Mouse (Mus musculus): ENCODE measurements around the gene Tbc1d2. TPM values are rescaled to one million over a fixed set of nuclear protein-coding genes. Genes with fewer than 3 reads are reported as not detected.
A peak's percentile ranks its signal among the peaks of the same experiment; 100 is the strongest.

Gene Tbc1d2
- polyA plus RNA-seq, 1 experiment from 2014 or later: 3.5 TPM

DNA sequence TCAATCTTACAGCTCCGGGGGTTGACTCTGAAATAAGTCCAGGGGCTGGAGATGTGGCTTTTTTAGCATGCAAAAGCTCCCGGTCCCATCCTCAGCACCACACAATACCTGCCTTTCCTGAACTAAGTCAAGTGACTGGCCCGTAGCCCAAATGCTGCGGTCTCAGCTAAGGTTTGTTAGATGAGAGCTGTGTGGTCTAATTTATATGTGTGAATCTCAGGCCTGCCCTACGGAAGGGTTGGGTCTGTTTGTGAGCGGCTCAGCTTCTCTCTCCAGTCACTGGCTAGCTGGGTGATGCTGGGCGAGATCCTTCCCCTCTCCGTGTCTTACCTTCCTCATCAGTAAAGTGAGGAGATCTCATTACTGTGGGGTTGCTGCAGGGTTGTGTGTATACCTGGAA lies 81.8 kb downstream of the Tbc1d2 start:
- WGBS: 89% methylated on average over 8 of the region's 8 CpGs

DNA sequence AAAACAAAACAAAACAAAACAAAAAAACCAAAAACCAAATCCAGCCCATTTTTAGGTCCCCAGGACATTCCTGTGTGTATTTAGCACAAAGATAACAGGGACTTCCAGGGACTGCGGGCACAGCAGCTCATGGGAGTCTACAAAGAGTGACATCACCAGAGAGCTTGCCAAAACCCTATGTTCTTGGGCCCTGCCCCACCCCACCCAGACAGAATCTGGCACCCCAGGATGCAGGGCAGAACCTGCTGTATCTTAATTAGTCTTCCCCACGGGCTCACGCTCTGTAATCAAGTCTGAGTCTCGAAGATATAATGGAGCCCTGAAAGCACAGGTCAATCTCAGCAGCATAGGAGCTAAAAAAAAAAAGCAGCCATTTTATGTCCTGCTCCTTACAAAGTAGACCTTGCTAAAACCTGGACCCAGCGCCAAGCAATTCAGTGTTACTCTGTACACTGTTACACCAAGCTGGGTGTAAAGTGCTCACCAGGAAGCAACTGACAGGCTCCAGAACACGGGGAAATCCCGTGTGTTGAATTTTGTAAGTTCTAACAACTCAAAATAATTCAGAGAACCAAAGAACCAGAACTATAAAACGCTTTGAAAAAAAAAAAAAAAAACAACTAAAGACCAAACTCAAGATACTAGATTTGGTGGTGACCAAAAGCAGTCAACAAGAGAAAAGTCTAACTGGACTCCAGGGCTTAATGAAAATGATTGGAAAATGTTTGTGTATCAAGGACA lies 82.9 kb downstream of the Tbc1d2 start:
- Histone ChIP-seq H3K36me3 (ENCODE audit: insufficient read depth) (no peaks in the 10 kb centered on the region), H3K4me3 (ENCODE audit: low read depth, low read length) (no peak overlapping the region), H3K27ac (ENCODE audit: low read depth) (no peak overlapping the region), H3K4me1 (ENCODE audit: insufficient read depth) (no peaks in the 10 kb centered on the region), H3K9ac (no peak overlapping the region), H3K27me3 (ENCODE audit: insufficient read depth, low read length) (no peaks in the 10 kb centered on the region), H3K9me3 (ENCODE audit: low read depth, low read length) (no peaks in the 10 kb centered on the region), H3K4me2 (no peak overlapping the region)
- 70% methylated on average over 8 of the region's 8 CpGs for WGBS
- no peak for ATAC-seq (ENCODE audit: insufficient read depth)
- no peak for TF ChIP-seq CTCF (IDR thresholded peaks at IDR 0.05; ENCODE audit: low read depth)
- no peak for DNase-seq

More for the DNA sequence above, 81.8 kb downstream of the Tbc1d2 start:
- Histone ChIP-seq H3K36me3 (ENCODE audit: insufficient read depth) (no peaks in the 10 kb centered on the region), H3K9me3 (ENCODE audit: low read depth, low read length) (no peaks in the 10 kb centered on the region), H3K27ac (ENCODE audit: low read depth) (no peak overlapping the region), H3K4me2 (no peak overlapping the region), H3K4me3 (ENCODE audit: low read depth, low read length) (no peak overlapping the region), H3K4me1 (ENCODE audit: insufficient read depth) (no peaks in the 10 kb centered on the region), H3K9ac (no peak overlapping the region), H3K27me3 (ENCODE audit: insufficient read depth, low read length) (no peaks in the 10 kb centered on the region)
- TF ChIP-seq CTCF (IDR thresholded peaks at IDR 0.05; ENCODE audit: low read depth): no peak
- no peak for ATAC-seq (ENCODE audit: insufficient read depth)
- no peak for DNase-seq

DNA sequence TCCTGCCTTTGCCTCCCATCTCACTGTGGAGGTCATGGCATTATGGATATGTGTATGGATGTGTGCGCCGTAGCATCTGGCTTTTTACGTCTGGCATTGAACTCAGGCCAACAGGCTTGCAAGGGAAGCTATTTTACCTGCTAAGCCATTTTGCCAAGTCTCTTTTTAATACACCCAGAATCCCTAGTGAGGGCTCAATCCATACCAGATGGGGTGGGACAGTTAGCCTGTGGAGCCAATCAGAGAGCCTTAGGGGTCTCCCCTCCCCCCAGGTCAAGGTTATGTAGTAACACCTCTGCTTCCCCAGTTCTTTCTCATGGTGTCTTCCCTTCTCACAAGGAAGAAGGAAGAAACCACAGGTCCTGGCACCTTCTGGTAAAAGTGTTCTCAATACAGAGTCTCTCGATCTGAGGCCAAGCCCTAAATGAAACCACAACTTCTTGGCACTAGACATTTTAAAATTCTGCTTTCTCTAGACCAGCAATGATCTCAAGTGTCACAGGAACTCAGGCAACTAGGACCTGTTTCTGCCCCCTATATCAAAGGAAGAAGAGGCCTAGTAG lies 84.5 kb downstream of the Tbc1d2 start:
- no peak for ATAC-seq (ENCODE audit: insufficient read depth)
- H3K4me3 ChIP-seq (ENCODE audit: low read depth, low read length): no peak overlapping the region
- H3K9me3 ChIP-seq (ENCODE audit: low read depth, low read length): no peaks in the 10 kb centered on the region
- WGBS: 92% methylated on average over 4 of the region's 4 CpGs
- no peak overlapping the region for H3K9ac ChIP-seq
- no peak overlapping the region for H3K27ac ChIP-seq (ENCODE audit: low read depth)
- H3K4me2 ChIP-seq: no peak overlapping the region
- no peak for TF ChIP-seq CTCF (IDR thresholded peaks at IDR 0.05; ENCODE audit: low read depth)
- no peak for DNase-seq
- H3K27me3 ChIP-seq (ENCODE audit: insufficient read depth, low read length): no peaks in the 10 kb centered on the region
- no peaks in the 10 kb centered on the region for H3K36me3 ChIP-seq (ENCODE audit: insufficient read depth)
- no peaks in the 10 kb centered on the region for H3K4me1 ChIP-seq (ENCODE audit: insufficient read depth)

DNA sequence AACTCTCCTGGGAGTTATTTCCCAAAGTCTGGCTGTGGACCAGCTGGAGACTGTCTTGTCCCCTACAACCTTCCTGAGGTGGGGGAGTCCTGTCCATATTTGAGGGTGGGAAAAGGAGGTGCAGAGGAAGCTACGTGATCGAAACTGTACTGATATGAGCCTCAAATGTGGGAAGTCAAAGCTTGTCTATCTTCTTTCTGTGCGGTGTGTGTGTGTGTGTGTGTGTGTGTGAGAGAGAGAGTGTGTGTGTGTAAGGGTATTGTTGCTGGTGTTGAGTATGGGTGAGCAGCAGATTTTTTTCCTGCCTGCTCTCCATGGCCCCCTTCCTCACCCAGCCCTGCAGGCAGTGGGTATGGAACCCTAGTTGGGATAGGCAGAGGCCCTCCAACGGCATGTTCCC lies 85.8 kb downstream of the Tbc1d2 start:
- Histone ChIP-seq H3K27ac (ENCODE audit: low read depth) (no peak overlapping the region), H3K4me1 (ENCODE audit: insufficient read depth) (no peaks in the 10 kb centered on the region), H3K9ac (no peak overlapping the region), H3K4me2 (no peak overlapping the region), H3K4me3 (ENCODE audit: low read depth, low read length) (no peak overlapping the region), H3K27me3 (ENCODE audit: insufficient read depth, low read length) (no peaks in the 10 kb centered on the region), H3K9me3 (ENCODE audit: low read depth, low read length) (no peaks in the 10 kb centered on the region), H3K36me3 (ENCODE audit: insufficient read depth) (no peaks in the 10 kb centered on the region)
- no peak for ATAC-seq (ENCODE audit: insufficient read depth)
- DNase-seq: no peak
- WGBS: 83% methylated on average over 4 of the region's 4 CpGs
- no peak for TF ChIP-seq CTCF (IDR thresholded peaks at IDR 0.05; ENCODE audit: low read depth)

DNA sequence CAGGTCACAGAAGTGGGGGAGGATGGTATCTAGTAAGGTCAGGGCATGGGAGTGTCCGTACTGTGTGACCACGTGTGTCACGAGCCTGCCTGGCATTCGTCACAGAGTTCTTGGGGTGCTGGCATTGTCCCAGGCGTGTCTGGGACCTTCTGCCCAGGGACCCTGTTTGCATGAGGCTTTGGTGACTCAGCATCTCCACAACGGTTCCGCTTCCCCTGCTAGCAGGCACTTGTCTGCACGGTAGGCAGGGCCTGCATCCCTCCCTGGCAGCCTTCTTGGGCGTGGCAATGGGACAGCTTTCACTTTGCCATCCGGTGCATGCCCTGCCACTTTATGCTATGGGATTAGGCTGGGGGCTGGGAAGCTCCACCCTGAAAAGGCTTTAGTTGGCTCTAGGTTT lies 86.2 kb downstream of the Tbc1d2 start:
- peak; percentile 27 for DNase-seq
- H3K36me3 ChIP-seq (ENCODE audit: insufficient read depth): no peaks in the 10 kb centered on the region
- no peaks in the 10 kb centered on the region for H3K9me3 ChIP-seq (ENCODE audit: low read depth, low read length)
- H3K4me3 ChIP-seq (ENCODE audit: low read depth, low read length): no peak overlapping the region
- H3K27me3 ChIP-seq (ENCODE audit: insufficient read depth, low read length): no peaks in the 10 kb centered on the region
- H3K9ac ChIP-seq: no peak overlapping the region
- ATAC-seq (ENCODE audit: insufficient read depth): no peak
- no peak overlapping the region for H3K27ac ChIP-seq (ENCODE audit: low read depth)
- WGBS: 66% methylated on average over 10 of the region's 10 CpGs
- no peak for TF ChIP-seq CTCF (IDR thresholded peaks at IDR 0.05; ENCODE audit: low read depth)
- H3K4me2 ChIP-seq: no peak overlapping the region
- H3K4me1 ChIP-seq (ENCODE audit: insufficient read depth): no peaks in the 10 kb centered on the region

DNA sequence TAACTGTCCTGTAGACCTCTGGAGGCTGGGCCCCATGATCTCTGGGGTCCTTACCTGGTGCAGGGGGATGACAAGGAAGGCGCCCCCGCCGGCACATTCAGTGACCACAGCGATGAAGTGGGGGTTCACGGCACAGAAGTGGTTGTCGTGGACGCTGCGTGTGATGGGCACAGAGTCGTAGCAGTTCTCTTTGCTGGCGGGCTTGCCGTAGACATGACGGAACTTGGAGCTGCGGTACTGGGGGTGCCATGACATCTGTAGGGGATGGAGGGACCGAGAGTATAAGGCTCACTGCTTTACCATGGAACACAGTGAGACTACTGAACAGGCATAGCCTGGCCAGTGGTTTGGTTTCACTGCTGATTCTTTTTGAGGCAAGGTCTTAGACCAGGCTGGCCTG lies 87.2 kb downstream of the Tbc1d2 start:
- DNase-seq: no peak
- Histone ChIP-seq H3K36me3 (ENCODE audit: insufficient read depth) (no peaks in the 10 kb centered on the region), H3K27me3 (ENCODE audit: insufficient read depth, low read length) (no peaks in the 10 kb centered on the region), H3K4me3 (ENCODE audit: low read depth, low read length) (no peak overlapping the region), H3K4me1 (ENCODE audit: insufficient read depth) (no peaks in the 10 kb centered on the region), H3K9ac (no peak overlapping the region), H3K9me3 (ENCODE audit: low read depth, low read length) (no peaks in the 10 kb centered on the region), H3K4me2 (no peak overlapping the region), H3K27ac (ENCODE audit: low read depth) (no peak overlapping the region)
- no peak for TF ChIP-seq CTCF (IDR thresholded peaks at IDR 0.05; ENCODE audit: low read depth)
- 94% methylated on average over 14 of the region's 14 CpGs for WGBS
- no peak for ATAC-seq (ENCODE audit: insufficient read depth)

DNA sequence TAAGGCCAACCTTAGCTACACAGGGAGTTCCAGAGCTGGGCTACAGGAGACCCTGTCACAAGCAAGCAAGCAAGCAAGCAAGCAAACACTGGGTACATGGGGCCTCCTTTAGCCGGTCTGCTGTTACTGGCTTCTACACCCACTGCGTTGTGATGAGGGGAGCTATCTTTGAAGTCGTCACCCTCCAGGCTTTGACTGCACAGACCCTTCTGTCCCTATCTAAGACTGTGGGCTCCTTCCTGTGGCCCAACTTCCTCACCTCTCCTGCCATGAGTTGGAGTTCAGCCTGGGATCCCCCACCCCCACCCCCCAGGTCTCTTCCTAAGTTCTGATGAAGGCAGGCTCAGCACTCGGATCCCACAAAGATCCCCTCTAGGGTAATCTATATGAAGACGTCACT lies 88.0 kb downstream of the Tbc1d2 start:
- 67% methylated on average over 5 of the region's 5 CpGs for WGBS
- no peak overlapping the region for H3K4me3 ChIP-seq (ENCODE audit: low read depth, low read length)
- H3K9ac ChIP-seq: no peak overlapping the region
- H3K9me3 ChIP-seq (ENCODE audit: low read depth, low read length): no peaks in the 10 kb centered on the region
- no peak for DNase-seq
- no peak for ATAC-seq (ENCODE audit: insufficient read depth)
- H3K27ac ChIP-seq (ENCODE audit: low read depth): no peak overlapping the region
- no peak for TF ChIP-seq CTCF (IDR thresholded peaks at IDR 0.05; ENCODE audit: low read depth)
- no peaks in the 10 kb centered on the region for H3K27me3 ChIP-seq (ENCODE audit: insufficient read depth, low read length)
- no peaks in the 10 kb centered on the region for H3K36me3 ChIP-seq (ENCODE audit: insufficient read depth)
- H3K4me2 ChIP-seq: no peak overlapping the region
- no peaks in the 10 kb centered on the region for H3K4me1 ChIP-seq (ENCODE audit: insufficient read depth)

Data from lung, embryonic 14.5 days (tissue).